Mouse (Mus musculus): ENCODE measurements at regions not wholly inside any gene's neighbourhood (a gene's known extent, or its start where the extent isn't known, plus 50 kb on each side); places are given as distances from the start of the nearest gene placed in this dataset.

GRCm38 (mm10) chr5:111663831-111664230 lies 69.9 kb upstream of the Gm26897 start:
- TF ChIP-seq CTCF (IDR thresholded peaks at IDR 0.05; ENCODE audit: low read depth) = no peak
- TF ChIP-seq EP300 (optimal IDR thresholded peaks at IDR 0.05) = no peak

All from stomach, postnatal 0 days (tissue).